Comparison of ENCODE assay signal across 8 mouse cellular contexts in the genomic region with DNA sequence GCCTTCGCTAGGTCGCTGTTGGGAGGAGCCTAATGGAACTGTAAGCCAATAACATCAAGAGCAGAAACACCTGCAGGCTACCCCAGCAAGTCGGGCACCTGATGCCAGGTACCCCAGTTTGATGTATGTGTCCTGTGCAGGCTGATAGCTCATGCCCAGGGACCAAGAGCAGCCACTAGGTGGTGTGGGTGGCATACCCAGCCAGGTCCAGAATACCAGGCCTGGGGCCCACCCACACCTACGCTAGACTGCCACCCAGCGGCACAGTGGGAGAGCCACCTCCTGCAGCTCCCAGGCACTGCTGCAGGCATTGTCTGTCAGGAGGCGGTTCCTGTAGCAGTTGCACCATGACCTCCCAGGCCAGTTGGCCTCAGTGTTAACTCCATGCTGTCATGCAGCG. TPM values are rescaled to one million over a fixed set of nuclear protein-coding genes. Genes with fewer than 3 reads are reported as not detected.
DNase-seq lines count a peak whose midpoint lies in the region; ATAC-seq and TF ChIP-seq lines count a peak whose summit lies in the region.

No protein-coding gene starts in this region.

- WGBS in heart, embryonic 13.5 days: 11% methylated on average over 7 of the region's 7 CpGs
- 15% methylated on average over 7 of the region's 7 CpGs for WGBS in lung, adult 2 months

- TF ChIP-seq CTCF in C2C12 (IDR thresholded peaks at IDR 0.05; ENCODE audit: control insufficient read depth, insufficient read depth, insufficient read length): peak; percentile 99
- TF ChIP-seq CTCF in lung, adult 2 months (IDR thresholded peaks at IDR 0.05; ENCODE audit: insufficient read depth, low read length): peak; percentile 76

- no peaks in the 10 kb centered on the region for H3K9me3 ChIP-seq in heart, embryonic 13.5 days

- H3ac ChIP-seq in C2C12 (ENCODE audit: control insufficient read depth, insufficient read length, low read depth): no peak overlapping the region

- H3K4me1 ChIP-seq in heart, embryonic 13.5 days: peaks cover 34% of the 10 kb centered on the region
- H3K4me1 ChIP-seq in lung, adult 2 months (ENCODE audit: control insufficient read depth, insufficient read depth, low read length): no peaks in the 10 kb centered on the region

- H3K27me3 ChIP-seq in C2C12 (ENCODE audit: control insufficient read depth, insufficient read depth, insufficient read length): peaks cover 37% of the 10 kb centered on the region
- peaks cover 59% of the 10 kb centered on the region for H3K27me3 ChIP-seq in heart, embryonic 13.5 days (replicated peaks)

- H3K4me3 ChIP-seq in C2C12 (ENCODE audit: insufficient read depth, poor library complexity, severe bottlenecking): no peak overlapping the region
- H3K4me3 ChIP-seq in heart, embryonic 13.5 days: no peak overlapping the region
- no peak overlapping the region for H3K4me3 ChIP-seq in lung, adult 2 months (replicated peaks; ENCODE audit: extremely low read depth, low read depth, low read length)

- H3K9ac ChIP-seq in heart, embryonic 13.5 days: peak overlapping the region; percentile 21; the same call in 1 of the 2 replicates

- H3K4me2 ChIP-seq in heart, embryonic 13.5 days: no peak overlapping the region

- TF ChIP-seq POLR2A in lung, adult 2 months (IDR thresholded peaks at IDR 0.05; ENCODE audit: borderline replicate concordance, extremely low read depth, low read depth, low read length): peak; percentile 23; the same call in 1 of the 2 replicates

- no peak overlapping the region for H3K27ac ChIP-seq in heart, embryonic 13.5 days (replicated peaks)

- ATAC-seq in heart, embryonic 13.5 days (ENCODE audit: extremely low read depth, insufficient number of reproducible peaks, low FRiP score, low TSS enrichment): peak; percentile 38; the same call in 1 of the 2 replicates

- DNase-seq in WW6 (ENCODE audit: low read depth, low spot score): peak; percentile 65
- peak; percentile 84 for DNase-seq in embryo, embryonic 10 days (ENCODE audit: low spot score)
- DNase-seq in kidney, postnatal 10 days: peak; percentile 91
- DNase-seq in lung, adult 2 months: peak; percentile 79
- peak; percentile 83 for DNase-seq in retina, embryonic 14.5 days (ENCODE audit: low spot score)
- peak; percentile 97 for DNase-seq in thymus, postnatal 4 days

- H3K36me3 ChIP-seq in C2C12 (ENCODE audit: control insufficient read depth, insufficient read depth): no peaks in the 10 kb centered on the region
- peaks cover 6% of the 10 kb centered on the region for H3K36me3 ChIP-seq in heart, embryonic 13.5 days

- H3K79me2 ChIP-seq in C2C12 (ENCODE audit: control insufficient read depth, insufficient read depth): no peaks in the 10 kb centered on the region

- no peaks in the 10 kb centered on the region for H3K79me3 ChIP-seq in C2C12 (ENCODE audit: low read depth)

TF ChIP-seq in C2C12, 6 proteins besides CTCF, POLR2A, EP300 and RAD21:
- peak; percentile 70 for TF ChIP-seq MAX (IDR thresholded peaks at IDR 0.05)
- TF ChIP-seq CEBPB (IDR thresholded peaks at IDR 0.05; ENCODE audit: low read depth): no peak
- TF ChIP-seq FOSL1 (IDR thresholded peaks at IDR 0.05; ENCODE audit: insufficient read depth, low read length, poor library complexity, severe bottlenecking): no peak
- no peak for TF ChIP-seq USF1 (IDR thresholded peaks at IDR 0.05; ENCODE audit: low read depth)
- TF ChIP-seq MYOD1 (IDR thresholded peaks at IDR 0.05; ENCODE audit: control insufficient read depth, insufficient read length, low read depth): no peak
- TF ChIP-seq MYOG (IDR thresholded peaks at IDR 0.05; ENCODE audit: control insufficient read depth, extremely low read depth, insufficient read length): no peak
TF ChIP-seq in C2C12: peak in this region for 1.

RNA-seq across cellular contexts. Expression of gene Galr3, which starts 2.8 kb away (rescaled TPM):
- polyA plus RNA-seq in C2C12 (2012; fragmentation: generic; extraction: Trizol): not detected
- polyA plus RNA-seq in heart, embryonic 13.5 days (2015; fragmentation: Nextera tagmentation; extraction: Ambion mirVana): not detected in 2 replicates
- polyA plus RNA-seq in lung, adult 2 months (2012; rRNA removed): 1.3 and 1.8 TPM in 2 replicates

RNA-seq across cellular contexts. Expression of gene H1f0, which starts 10.6 kb away (rescaled TPM):
- polyA plus RNA-seq in C2C12 (2012; fragmentation: generic; extraction: Trizol): 111 TPM
- 237 and 238 TPM in 2 replicates for polyA plus RNA-seq in heart, embryonic 13.5 days (2015; fragmentation: Nextera tagmentation; extraction: Ambion mirVana)
- 92.0 and 112 TPM in 2 replicates for polyA plus RNA-seq in lung, adult 2 months (2012; rRNA removed)

RNA-seq across cellular contexts. Expression of gene Ankrd54, which starts 23.8 kb away (rescaled TPM):
- 45.6 TPM for polyA plus RNA-seq in C2C12 (2012; fragmentation: generic; extraction: Trizol)
- 23.9 and 25.4 TPM in 2 replicates for polyA plus RNA-seq in heart, embryonic 13.5 days (2015; fragmentation: Nextera tagmentation; extraction: Ambion mirVana)
- 60.7 and 67.3 TPM in 2 replicates for polyA plus RNA-seq in lung, adult 2 months (2012; rRNA removed)

RNA-seq across cellular contexts. Expression of gene Eif3l, which starts 36.1 kb away (rescaled TPM):
- 369 TPM for polyA plus RNA-seq in C2C12 (2012; fragmentation: generic; extraction: Trizol)
- 154 and 160 TPM in 2 replicates for polyA plus RNA-seq in heart, embryonic 13.5 days (2015; fragmentation: Nextera tagmentation; extraction: Ambion mirVana)
- 81.2 and 105 TPM in 2 replicates for polyA plus RNA-seq in lung, adult 2 months (2012; rRNA removed)
